Mouse (Mus musculus) liver, embryonic 11.5 days (tissue): Measurements from ENCODE around the gene C1s1. TPM values are rescaled to one million over a fixed set of nuclear protein-coding genes. Genes with fewer than 3 reads are reported as not detected.

Experiments used
- polyA plus RNA-seq: library from polyadenylated mRNA; unstranded; fragments of >200 nt; fragmentation: Nextera tagmentation; extraction: Ambion mirVana; gene quantifications from 2 replicates; pipeline ENCODE4 v1.2.1, GENCODE M21; 2014

The C1s1 gene
- polyA plus RNA-seq, 1 experiment from 2014 or later: 12.7 TPM

Other genes with a start within 250 kb of the C1s1 start
- gene Cd163, start 237.7 kb downstream of the C1s1 start, polyA plus RNA-seq: not detected in 2 replicates
- gene Pex5, start 127.3 kb downstream of the C1s1 start, polyA plus RNA-seq: 39.6 and 41.2 TPM in 2 replicates
- 6.1 and 7.6 TPM in 2 replicates for gene Clstn3, start 77.6 kb downstream of the C1s1 start, polyA plus RNA-seq
- 4.1 and 4.4 TPM in 2 replicates for gene C1rl, start 49.2 kb downstream of the C1s1 start, polyA plus RNA-seq
- 2.8 and 2.9 TPM in 2 replicates for gene C1ra, start 30.0 kb downstream of the C1s1 start, polyA plus RNA-seq
- gene C1rb, start 27.9 kb upstream of the C1s1 start, polyA plus RNA-seq: not detected in 2 replicates
- gene C1s2, start 93.7 kb upstream of the C1s1 start, polyA plus RNA-seq: not detected in 2 replicates
- 84.2 and 90.0 TPM in 2 replicates for gene Lpcat3, start 120.7 kb upstream of the C1s1 start, polyA plus RNA-seq
- 311 and 329 TPM in 2 replicates for gene Emg1, start 169.8 kb upstream of the C1s1 start, polyA plus RNA-seq
- gene Phb2, start 170.0 kb upstream of the C1s1 start, polyA plus RNA-seq: 640 and 660 TPM in 2 replicates
- gene Ptpn6, start 196.4 kb upstream of the C1s1 start, polyA plus RNA-seq: 49.5 and 50.3 TPM in 2 replicates
- 147 and 167 TPM in 2 replicates for gene Grcc10, start 199.0 kb upstream of the C1s1 start, polyA plus RNA-seq
- 0.15 TPM in 1 of 2 replicates, not detected in the other for gene Gm45234, start 213.7 kb upstream of the C1s1 start, polyA plus RNA-seq
- 4.4 and 5.5 TPM in 2 replicates for gene Atn1, start 214.2 kb upstream of the C1s1 start, polyA plus RNA-seq
- gene Eno2, start 227.3 kb upstream of the C1s1 start, polyA plus RNA-seq: 2.1 and 2.6 TPM in 2 replicates
- gene Lrrc23, start 237.4 kb upstream of the C1s1 start, polyA plus RNA-seq: 0.11 TPM in 1 of 2 replicates, not detected in the other